ENCODE assay signal across 13 mouse cellular contexts in the genomic region with DNA sequence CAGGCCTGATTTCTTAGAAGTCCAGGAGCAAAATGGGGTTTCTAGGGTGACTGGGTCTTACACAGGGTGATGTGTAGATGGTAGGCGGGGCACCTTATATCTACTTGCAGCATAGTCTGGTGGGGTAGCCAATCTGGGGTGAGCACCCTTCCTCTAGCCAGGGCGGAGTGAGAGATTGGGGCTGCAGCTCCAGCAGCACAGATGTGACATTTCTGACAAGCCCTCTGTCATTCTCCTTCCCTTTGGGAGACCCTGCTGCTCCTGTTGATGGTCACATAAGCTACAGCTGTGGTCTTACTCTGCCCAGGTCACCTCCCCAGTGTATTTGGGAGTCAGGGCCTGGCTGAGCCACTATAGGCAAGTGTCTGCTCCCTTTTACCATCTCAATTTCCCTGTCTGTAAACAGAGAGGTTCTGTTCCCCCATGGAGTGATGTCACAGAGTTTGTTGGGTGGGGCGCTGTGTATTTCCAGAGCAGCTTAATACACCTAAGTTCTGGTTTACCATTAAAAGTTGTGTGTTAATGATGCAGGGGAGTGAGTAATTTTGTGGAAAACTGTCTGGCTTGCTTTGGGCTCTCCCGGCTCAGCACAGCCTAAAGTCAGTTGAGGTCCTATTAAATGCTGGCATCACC. TPM values are rescaled to one million over a fixed set of nuclear protein-coding genes. Genes with fewer than 3 reads are reported as not detected.
DNase-seq lines count a peak whose midpoint lies in the region; ATAC-seq and TF ChIP-seq lines count a peak whose summit lies in the region.
"Had no signal": no experiment of that assay in that cellular context is flagged by ENCODE, and none has a peak within 500 bp of the region (broad histone marks: within the 10 kb centered on the region; RNA-seq: fewer than 3 reads in every experiment).

No protein-coding gene starts in this region.

- no peak for DNase-seq in hindbrain, postnatal 0 days (ENCODE audit: low spot score)
- DNase-seq in spleen, postnatal 14 days (ENCODE audit: low spot score in 2 of 2): peak; percentile 55 to 58
- DNase-seq in testis, postnatal 14 days (ENCODE audit: low spot score): no peak
- no peak for DNase-seq in left cerebral cortex, adult 9 months (ENCODE audit: low spot score in 2 of 2)
- DNase-seq: embryo, embryonic 11 days; kidney, adult 9 months; lung, postnatal 4 days had no signal

- no peak for ATAC-seq in hindbrain, postnatal 0 days
- ATAC-seq in hindbrain, embryonic 12.5 days (ENCODE audit: low FRiP score): no peak
- peak; percentile 72 for ATAC-seq in common myeloid progenitor, adult 5-6 weeks (replicated peaks; ENCODE audit: low read depth, poor library complexity, severe bottlenecking)
- ATAC-seq in liver, embryonic 12.5 days: peak; percentile 99
- ATAC-seq: forebrain, embryonic 16.5 days had no signal

- H3K9me3 ChIP-seq in hindbrain, postnatal 0 days (ENCODE audit: low read length): no peaks in the 10 kb centered on the region
- no peaks in the 10 kb centered on the region for H3K9me3 ChIP-seq in hindbrain, embryonic 12.5 days (replicated peaks)
- no peaks in the 10 kb centered on the region for H3K9me3 ChIP-seq in liver, embryonic 12.5 days (replicated peaks)
- H3K9me3 ChIP-seq: heart, embryonic 15.5 days had no signal

- peak overlapping the region; percentile 34; the same call in 1 of the 2 replicates for H3K27ac ChIP-seq in hindbrain, postnatal 0 days
- H3K27ac ChIP-seq in hindbrain, embryonic 12.5 days: no peak overlapping the region
- peak overlapping the region; percentile 99 for H3K27ac ChIP-seq in liver, embryonic 12.5 days
- H3K27ac ChIP-seq: heart, embryonic 15.5 days had no signal

- no peak overlapping the region for H3K9ac ChIP-seq in hindbrain, postnatal 0 days (replicated peaks; ENCODE audit: low read length)
- H3K9ac ChIP-seq in hindbrain, embryonic 12.5 days: no peak overlapping the region
- peak overlapping the region; percentile 100 for H3K9ac ChIP-seq in liver, embryonic 12.5 days
- H3K9ac ChIP-seq: heart, embryonic 15.5 days had no signal

- WGBS in hindbrain, postnatal 0 days: 91% methylated on average over 4 of the region's 4 CpGs
- WGBS in hindbrain, embryonic 12.5 days: 86% methylated on average over 4 of the region's 4 CpGs
- 45% methylated on average over 4 of the region's 4 CpGs for WGBS in liver, embryonic 12.5 days (ENCODE audit: insufficient replicate concordance)

- no peak for TF ChIP-seq CTCF in hindbrain, postnatal 0 days (IDR thresholded peaks at IDR 0.05; ENCODE audit: low read depth)

- H3K4me1 ChIP-seq in hindbrain, postnatal 0 days (ENCODE audit: insufficient read depth, low read length): peaks cover 13% of the 10 kb centered on the region; the same call in 1 of the 2 replicates
- peaks cover 40% of the 10 kb centered on the region for H3K4me1 ChIP-seq in hindbrain, embryonic 12.5 days
- peaks cover 98% of the 10 kb centered on the region for H3K4me1 ChIP-seq in liver, embryonic 12.5 days

- H3K4me3 ChIP-seq in hindbrain, postnatal 0 days (ENCODE audit: low read length): no peak overlapping the region
- no peak overlapping the region for H3K4me3 ChIP-seq in hindbrain, embryonic 12.5 days
- peak overlapping the region; percentile 51 for H3K4me3 ChIP-seq in liver, embryonic 12.5 days
- H3K4me3 ChIP-seq: heart, embryonic 15.5 days; left cerebral cortex, adult 2 months had no signal

- H3K36me3 ChIP-seq in hindbrain, postnatal 0 days (ENCODE audit: insufficient read depth, low read length): no peaks in the 10 kb centered on the region
- no peaks in the 10 kb centered on the region for H3K36me3 ChIP-seq in hindbrain, embryonic 12.5 days
- peaks cover 9% of the 10 kb centered on the region; the same call in 1 of the 2 replicates for H3K36me3 ChIP-seq in liver, embryonic 12.5 days
- H3K36me3 ChIP-seq: heart, embryonic 15.5 days had no signal

- H3K4me2 ChIP-seq in hindbrain, postnatal 0 days (ENCODE audit: low read depth, low read length): no peak overlapping the region
- H3K4me2 ChIP-seq in hindbrain, embryonic 12.5 days (replicated peaks): no peak overlapping the region
- H3K4me2 ChIP-seq in liver, embryonic 12.5 days: peak overlapping the region; percentile 83
- H3K4me2 ChIP-seq: heart, embryonic 15.5 days had no signal

- no peaks in the 10 kb centered on the region for H3K27me3 ChIP-seq in hindbrain, postnatal 0 days (ENCODE audit: insufficient read depth, low read length)
- no peaks in the 10 kb centered on the region for H3K27me3 ChIP-seq in hindbrain, embryonic 12.5 days
- no peaks in the 10 kb centered on the region; the same call in 1 of the 2 replicates for H3K27me3 ChIP-seq in liver, embryonic 12.5 days (replicated peaks)
- H3K27me3 ChIP-seq: heart, embryonic 15.5 days had no signal

RNA-seq across cellular contexts. Expression of gene Smox, which starts 6.0 kb away (rescaled TPM):
- 214 and 230 TPM in 2 replicates for total RNA-seq in hindbrain, postnatal 0 days (2014; rRNA removed)
- 94.2 and 103 TPM in 2 replicates for polyA plus RNA-seq in hindbrain, postnatal 0 days (2015; fragmentation: Nextera tagmentation; extraction: Ambion mirVana)
- 47.0 and 49.3 TPM in 2 replicates for polyA plus RNA-seq in hindbrain, embryonic 12.5 days (2016; fragmentation: Nextera tagmentation; extraction: Ambion mirVana)
- 9.3 and 23.2 TPM in 2 replicates for total RNA-seq in common myeloid progenitor, adult 5-6 weeks (2017)
- polyA plus RNA-seq in liver, embryonic 12.5 days (2016; fragmentation: Nextera tagmentation; extraction: Ambion mirVana): 105 and 116 TPM in 2 replicates

Comparison
In these comparisons a context has a peak if more than half of its experiments do, and no peak if none do; other contexts are left out.
1. ATAC-seq: peak in common myeloid progenitor, adult 5-6 weeks (single experiment) and liver, embryonic 12.5 days (single experiment); none in hindbrain, postnatal 0 days (single experiment) and hindbrain, embryonic 12.5 days (single experiment).
2. DNase-seq: peak in spleen, postnatal 14 days (2 of 2); none in hindbrain, postnatal 0 days (single experiment), testis, postnatal 14 days (single experiment) and left cerebral cortex, adult 9 months (0 of 2).